Mouse (Mus musculus): ENCODE results near the gene Kcnip1.

Kcnip1 gene

DNA sequence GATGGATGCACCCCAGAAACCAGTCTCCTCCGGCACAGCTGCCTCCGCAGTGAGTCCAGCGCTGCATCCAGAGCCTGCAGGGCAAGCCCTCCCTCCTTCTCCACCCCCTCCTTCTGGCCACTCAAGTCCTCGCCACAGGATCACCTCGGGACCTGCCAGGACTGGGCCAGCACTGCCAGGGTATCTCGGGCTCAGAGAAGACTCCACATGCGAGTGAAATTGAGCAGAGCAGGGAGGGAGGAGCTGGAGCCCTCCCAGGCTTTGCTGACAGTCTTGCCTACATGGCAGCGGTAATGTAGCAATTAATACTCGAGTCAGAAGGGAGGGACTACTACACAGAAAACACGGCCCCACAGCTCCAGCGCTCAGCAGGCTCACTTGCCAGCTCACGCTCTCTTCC lies at the start of gene Kcnip1:
Gene Kcnip1 (minus strand): TSS at position 215 of the 400 bp plus-strand sequence.
- no peak for DNase-seq (ENCODE audit: low read depth, low spot score)

DNA sequence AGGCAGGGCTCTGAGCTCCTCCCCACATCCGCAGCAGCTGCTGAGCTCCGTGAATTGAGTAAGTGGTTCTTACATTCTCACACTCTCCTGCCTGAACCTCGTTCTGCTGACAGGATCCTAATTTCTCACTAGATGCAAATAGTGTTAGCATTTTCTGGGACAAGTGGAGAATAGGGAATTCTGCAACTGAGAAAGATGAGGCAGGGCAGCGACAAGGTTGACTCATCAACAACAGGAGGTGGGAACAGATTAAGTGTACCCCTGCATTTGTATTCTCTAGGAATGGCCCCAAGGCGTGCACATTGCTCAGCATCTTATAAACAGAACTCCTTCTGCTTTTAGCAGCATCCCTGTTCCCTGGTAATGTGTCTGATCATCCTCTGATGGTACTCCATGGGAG lies 47.1 kb upstream of the Kcnip1 start:
- no peak for DNase-seq (ENCODE audit: low read depth, low spot score)

GRCm38 (mm10) chr11:34035909-34036658 lies 43.1 kb upstream of the Kcnip1 start:
- no peak for DNase-seq (ENCODE audit: low read depth, low spot score)

GRCm38 (mm10) chr11:34034794-34035193 lies 41.8 kb upstream of the Kcnip1 start:
- DNase-seq (ENCODE audit: low read depth, low spot score): no peak

DNA sequence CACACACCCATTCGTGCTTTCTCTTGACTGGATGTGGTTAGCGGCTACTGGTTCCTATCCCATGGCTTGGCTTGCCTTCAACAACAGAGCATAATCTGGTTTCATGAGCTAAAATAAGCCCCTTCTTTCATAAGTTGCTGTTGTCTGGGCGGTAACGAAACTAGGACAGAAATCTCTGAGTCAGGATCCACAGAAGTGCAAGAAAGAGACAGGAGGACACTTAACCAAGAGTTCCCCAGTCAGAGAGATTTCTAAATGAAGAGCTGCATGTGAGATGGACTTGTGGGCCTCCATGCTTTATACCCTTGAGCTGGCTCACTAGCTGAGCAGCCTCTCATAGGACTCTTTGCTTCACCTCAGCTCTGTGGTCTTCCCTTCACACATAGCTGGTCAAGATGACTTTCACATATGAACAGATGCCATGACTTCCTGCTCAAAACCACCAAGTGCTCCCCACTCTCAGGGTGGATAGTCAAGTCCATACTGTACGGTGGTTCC lies 41.1 kb upstream of the Kcnip1 start:
- no peak for DNase-seq (ENCODE audit: low read depth, low spot score)

DNA sequence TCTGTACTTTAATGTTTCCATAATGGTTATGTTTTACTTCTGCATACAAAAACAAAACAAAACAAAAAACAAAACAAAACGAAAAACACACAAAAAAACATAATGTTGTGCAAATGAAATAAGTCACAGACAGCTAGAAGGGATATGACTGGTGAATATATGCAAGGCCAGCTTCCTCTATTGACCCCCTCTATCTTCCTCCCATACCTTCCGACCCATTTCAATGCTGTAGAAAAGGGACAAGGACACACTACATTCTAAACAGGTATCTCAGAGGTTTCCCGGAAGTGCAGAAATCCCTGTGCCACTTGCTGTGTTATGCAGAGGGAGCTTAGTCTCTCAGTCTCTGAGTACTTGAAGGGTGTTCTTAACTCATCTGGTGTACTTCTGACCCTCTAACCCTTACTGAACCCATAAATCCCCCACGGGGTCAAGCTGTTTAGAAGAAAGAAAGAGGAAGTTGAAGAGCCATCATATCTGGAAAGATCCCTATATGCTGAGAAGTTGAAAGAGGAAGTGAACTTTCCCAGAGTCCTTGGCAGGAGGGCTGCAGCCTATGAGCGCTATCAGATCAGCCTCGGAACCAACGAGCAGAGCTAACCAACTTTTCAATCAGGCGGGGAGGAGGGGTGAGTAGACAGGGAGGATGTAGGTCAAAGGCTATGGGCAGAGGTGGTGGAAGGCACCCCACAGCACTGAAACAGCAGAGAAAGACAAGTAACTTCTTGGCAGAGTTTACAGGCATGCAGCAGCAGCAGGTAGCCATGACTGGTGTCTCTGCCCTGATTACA lies 38.3 kb upstream of the Kcnip1 start:
- no peak for DNase-seq (ENCODE audit: low read depth, low spot score)

DNA sequence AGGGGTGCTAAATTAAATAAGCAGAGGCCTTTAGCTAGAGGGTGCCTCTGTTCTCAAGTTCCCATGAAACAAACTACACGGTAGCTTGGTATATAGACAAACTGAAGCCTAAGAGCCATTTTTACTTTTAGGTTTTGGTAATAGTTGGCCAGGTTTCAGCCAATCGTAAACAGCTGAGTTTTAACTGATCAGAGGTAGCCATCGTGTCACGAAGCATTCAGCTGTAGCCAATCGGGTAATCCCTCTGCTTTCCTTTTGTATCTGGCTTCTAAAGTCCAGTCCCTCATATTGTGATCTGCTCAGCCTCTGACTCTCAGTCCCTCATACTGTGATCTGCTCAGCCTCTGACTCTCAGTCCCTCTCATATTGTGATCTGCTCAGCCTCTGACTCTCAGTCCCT lies 36.7 kb upstream of the Kcnip1 start:
- DNase-seq (ENCODE audit: low read depth, low spot score): no peak

GRCm38 (mm10) chr11:34025091-34025490 lies 32.1 kb upstream of the Kcnip1 start:
- no peak for DNase-seq (ENCODE audit: low read depth, low spot score)

DNA sequence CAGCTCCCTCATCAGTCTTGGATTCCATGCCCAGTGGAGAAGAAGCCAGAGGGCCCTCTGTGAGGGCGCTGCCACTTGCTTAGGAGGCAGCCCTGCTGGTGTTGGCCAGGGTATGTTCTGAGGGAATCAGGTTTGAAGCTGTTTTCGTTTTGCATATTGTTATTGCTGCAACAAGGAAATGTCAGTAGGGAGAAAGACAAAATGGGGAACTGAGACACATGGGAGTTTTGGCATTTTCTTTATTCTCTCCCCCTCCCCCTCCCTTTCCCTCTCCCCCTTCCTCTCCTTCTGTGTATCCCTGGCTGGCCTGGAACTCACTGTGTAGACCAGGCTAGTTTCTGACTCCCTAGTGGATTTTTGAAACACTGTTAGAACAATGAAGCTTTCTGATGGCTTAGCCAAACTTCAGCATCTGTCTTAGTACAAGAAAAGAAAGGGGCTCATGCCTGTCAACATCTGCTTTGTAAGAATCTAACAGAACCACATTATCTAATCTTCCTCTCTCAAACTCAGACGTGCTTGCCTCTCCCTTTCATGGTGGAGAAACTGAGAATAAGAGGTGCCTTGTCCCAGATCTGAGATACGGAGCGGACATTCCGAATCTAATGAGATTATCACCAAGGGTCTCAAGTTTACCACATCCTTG lies 19.2 kb upstream of the Kcnip1 start:
- DNase-seq (ENCODE audit: low read depth, low spot score): no peak

GRCm38 (mm10) chr11:34010859-34011172 lies 17.9 kb upstream of the Kcnip1 start:
- no peak for DNase-seq (ENCODE audit: low read depth, low spot score)

DNA sequence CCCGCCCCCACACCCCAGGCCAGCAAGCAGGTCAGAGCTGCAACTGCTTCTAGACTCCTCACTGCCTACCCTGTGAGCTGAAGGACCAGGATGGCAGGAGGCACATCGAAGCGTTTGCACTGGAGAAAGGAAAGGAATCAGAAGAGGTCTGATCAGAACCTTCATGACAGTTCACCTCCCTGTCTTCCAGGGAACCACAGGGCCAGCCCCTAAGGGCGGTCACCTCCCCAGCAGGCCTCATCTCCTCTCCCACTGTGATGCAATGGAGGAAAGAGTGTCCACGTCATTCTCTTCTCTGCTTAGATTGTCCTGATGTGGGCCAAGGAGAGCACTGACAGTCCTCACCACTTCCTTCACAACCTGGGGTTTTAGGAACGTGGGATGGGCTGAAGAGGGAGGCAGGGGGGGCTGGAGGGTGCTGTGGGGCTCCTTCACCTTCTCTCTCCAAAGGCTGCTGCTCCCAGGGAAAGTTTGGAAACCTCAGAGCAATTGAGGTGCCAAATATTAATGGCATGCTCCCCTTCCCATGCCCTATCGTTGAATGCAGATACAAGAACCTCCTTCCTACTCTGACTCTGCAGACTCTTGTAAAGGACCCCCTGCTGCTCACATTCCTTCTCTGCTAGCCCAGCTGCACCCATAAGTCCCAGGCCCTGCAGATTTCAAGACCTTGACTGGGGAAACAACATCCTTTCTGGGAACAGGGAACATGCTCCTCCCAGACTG lies 17.3 kb upstream of the Kcnip1 start:
- no peak for DNase-seq (ENCODE audit: low read depth, low spot score)

DNA sequence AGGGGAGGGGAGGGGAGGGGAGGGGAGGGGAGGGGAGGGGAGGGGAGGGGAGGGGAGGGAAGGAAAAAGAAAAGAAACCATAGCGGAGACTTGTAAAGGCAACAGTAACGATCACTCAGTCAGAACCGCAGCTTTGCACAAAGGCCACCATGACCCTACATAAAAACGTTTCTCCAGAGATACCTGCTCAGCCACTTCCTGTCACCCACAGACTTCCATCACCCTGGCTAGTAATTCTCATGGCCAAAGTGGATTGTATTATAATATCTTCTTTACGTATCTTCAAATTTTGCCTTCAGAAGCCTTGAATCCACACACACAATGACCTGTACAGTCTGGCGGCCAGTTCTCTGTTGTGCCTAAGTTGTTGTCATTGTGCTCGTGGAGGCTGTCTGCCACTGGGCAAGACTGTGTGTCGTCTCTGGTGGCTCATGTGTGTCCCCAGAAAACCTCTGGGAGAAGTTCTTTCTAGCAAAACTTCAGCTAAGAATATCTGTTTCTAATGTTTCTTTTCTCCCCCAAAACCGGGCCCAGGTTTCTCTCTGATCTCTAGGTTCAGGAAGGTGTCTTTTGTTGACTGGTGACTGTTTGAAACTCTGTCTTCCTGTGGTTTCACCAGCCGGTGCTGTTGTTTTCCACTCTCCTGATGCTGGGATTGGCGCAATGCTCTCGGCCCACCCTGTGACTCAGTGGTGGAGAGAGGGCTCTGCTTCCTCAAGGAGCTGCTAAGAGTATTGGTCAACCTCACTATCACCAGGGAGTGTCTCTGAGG lies 16.6 kb upstream of the Kcnip1 start:
- DNase-seq (ENCODE audit: low read depth, low spot score): no peak

DNA sequence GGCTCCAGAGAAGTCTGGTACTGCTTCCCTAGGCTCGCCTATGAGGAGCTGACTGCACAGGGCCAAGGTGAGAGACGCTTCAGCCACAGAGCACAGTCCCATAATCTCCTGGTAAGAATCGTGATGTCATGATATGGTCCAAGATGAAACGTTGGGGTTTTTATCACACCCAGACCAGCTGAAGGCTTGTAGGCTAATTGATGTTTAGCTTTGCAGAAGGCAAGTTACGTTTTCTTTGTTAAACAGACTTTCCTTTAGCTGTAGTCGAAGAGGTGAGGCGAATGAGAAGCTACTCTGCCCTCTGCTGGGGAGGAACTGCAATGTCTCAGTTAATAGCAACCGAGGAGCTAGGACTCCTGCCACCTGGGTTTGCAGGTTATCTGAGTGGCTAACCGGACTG lies 15.8 kb upstream of the Kcnip1 start:
- DNase-seq (ENCODE audit: low read depth, low spot score): no peak

GRCm38 (mm10) chr11:34008214-34008613 lies 15.3 kb upstream of the Kcnip1 start:
- DNase-seq (ENCODE audit: low read depth, low spot score): no peak

GRCm38 (mm10) chr11:34007616-34008015 lies 14.7 kb upstream of the Kcnip1 start:
- DNase-seq (ENCODE audit: low read depth, low spot score): no peak

GRCm38 (mm10) chr11:34002593-34002965 lies 9.6 kb upstream of the Kcnip1 start:
- no peak for DNase-seq (ENCODE audit: low read depth, low spot score)

DNA sequence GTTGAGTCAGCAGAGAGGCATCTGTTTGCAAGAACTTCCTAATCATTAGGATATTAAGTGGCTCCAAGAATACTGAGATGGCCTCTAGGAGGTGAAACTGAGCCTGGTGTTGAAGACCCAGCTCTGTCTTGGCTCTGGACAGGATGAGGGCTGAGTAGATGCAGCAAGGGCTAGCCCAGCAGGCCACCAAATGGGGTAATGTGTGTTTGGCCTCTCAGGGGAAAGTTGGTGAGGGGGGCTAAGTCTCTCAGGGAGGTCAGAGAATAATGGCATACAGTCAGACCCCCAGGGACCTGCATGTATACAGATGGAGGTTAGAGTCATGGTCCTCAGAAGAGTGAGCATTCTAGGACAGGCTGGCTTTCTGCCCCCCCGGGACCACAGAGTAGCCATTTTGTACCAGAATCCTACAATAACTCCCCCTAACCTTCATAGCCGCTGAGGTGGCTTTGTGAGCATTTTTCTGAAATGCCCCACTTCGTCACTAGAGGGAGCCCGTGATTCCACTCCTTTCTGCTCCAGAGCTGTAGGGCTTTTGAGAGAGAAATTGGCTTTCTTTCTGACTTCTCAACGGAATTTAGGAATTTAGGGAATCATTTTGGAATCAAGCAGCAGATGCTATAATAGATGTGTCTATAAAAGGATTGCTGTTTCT lies 9.1 kb upstream of the Kcnip1 start:
- no peak for DNase-seq (ENCODE audit: low read depth, low spot score)

- DNase-seq (ENCODE audit: low read depth, low spot score): no peak
These were observed 7.5 kb upstream of the Kcnip1 start for GRCm38 (mm10) chr11:34000416-34000815.

GRCm38 (mm10) chr11:33998244-33998643 lies 5.3 kb upstream of the Kcnip1 start:
- DNase-seq (ENCODE audit: low read depth, low spot score): no peak

GRCm38 (mm10) chr11:33993496-33993895 lies 544 bp upstream of the Kcnip1 start:
- no peak for DNase-seq (ENCODE audit: low read depth, low spot score)

DNA sequence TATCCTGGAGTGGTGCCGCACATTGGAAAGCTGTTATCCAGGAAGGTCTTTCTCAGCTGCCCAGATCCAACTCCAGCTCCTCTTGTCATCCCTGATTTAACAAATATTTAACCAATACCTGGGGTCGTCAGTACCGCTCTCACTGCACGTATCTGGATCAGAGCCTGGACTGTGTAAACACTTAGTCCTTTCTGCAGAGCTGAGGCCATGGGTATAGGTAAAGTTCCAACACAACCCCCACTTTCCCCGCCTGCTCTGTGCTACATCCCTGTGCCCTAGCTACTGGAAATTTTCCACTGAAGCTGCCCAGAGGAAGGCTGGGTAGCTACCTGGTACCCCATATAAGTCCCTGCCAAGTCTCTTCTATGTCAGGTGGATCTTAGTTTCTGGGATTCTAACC lies 3.0 kb downstream of the Kcnip1 start:
- no peak for DNase-seq (ENCODE audit: low read depth, low spot score)

Data from retina, adult 2 months (tissue).